Mouse (Mus musculus) midbrain, embryonic 13.5 days (tissue): Measurements from ENCODE around the gene Bspry. TPM values are rescaled to one million over a fixed set of nuclear protein-coding genes. Genes with fewer than 3 reads are reported as not detected.
"Not testable (repeated sequence)": the region's sequence is repeated elsewhere in the genome, so short reads cannot be mapped to it uniquely, and the experiment has no call there.

Experiments
- ATAC-seq: fragments of 200-750 bp; cut with Nextera tagmentation; 2 replicates; pipeline ENCODE4 v1.8.0; 2017; ENCODE audit warnings: mild to moderate bottlenecking, moderate TSS enrichment, moderate library complexity
- H3K27ac ChIP-seq: fragments of 300-500 bp; sonication (generic); 2 replicates; pipeline ENCODE4 v1.5.1; 2015; ENCODE audit warnings: inconsistent platforms, mild to moderate bottlenecking, moderate library complexity
- H3K27me3 ChIP-seq: fragments of 300-500 bp; sonication (generic); 2 replicates; pipeline ENCODE4 v1.6.1; 2015; ENCODE audit warnings: mild to moderate bottlenecking, inconsistent platforms
- H3K36me3 ChIP-seq: fragments of 300-500 bp; sonication (generic); 2 replicates; pipeline ENCODE4 v1.6.1; 2015; ENCODE audit warnings: mild to moderate bottlenecking, inconsistent platforms
- H3K4me1 ChIP-seq: fragments of 300-500 bp; sonication (generic); replicated peaks from 2 replicates; pipeline ENCODE4 v1.6.1; 2015; ENCODE audit warnings: inconsistent platforms
- H3K4me2 ChIP-seq: fragments of 300-500 bp; sonication (generic); replicated peaks from 2 replicates; pipeline ENCODE4 v1.6.1; 2015; ENCODE audit warnings: moderate library complexity, mild to moderate bottlenecking, inconsistent platforms
- H3K4me3 ChIP-seq: fragments of 300-500 bp; sonication (generic); replicated peaks from 2 replicates; pipeline ENCODE4 v1.5.1; 2015; ENCODE audit warnings: mild to moderate bottlenecking, inconsistent platforms
- H3K9ac ChIP-seq: fragments of 300-500 bp; sonication (generic); replicated peaks from 2 replicates; pipeline ENCODE4 v1.6.1; 2015; ENCODE audit warnings: mild to moderate bottlenecking, inconsistent platforms
- H3K9me3 ChIP-seq: fragments of 300-500 bp; sonication (generic); 2 replicates; pipeline ENCODE4 v1.6.1; 2016; ENCODE audit warnings: mild to moderate bottlenecking, inconsistent platforms
- WGBS: fragments of 180-500 bp; shearing (Covaris S2); methylation state at CpG from one replicate; pipeline ENCODE4 v1.1.7; 2015; 5-methylcytosine and 5-hydroxymethylcytosine counted together
- polyA plus RNA-seq: library from polyadenylated mRNA; unstranded; fragments of >200 nt; fragmentation: Nextera tagmentation; extraction: Ambion mirVana; gene quantifications from 2 replicates; pipeline ENCODE4 v1.2.1, GENCODE M21; 2015

Gene Bspry
- polyA plus RNA-seq, 1 experiment from 2014 or later, result 0.86 TPM

- Histone ChIP-seq H3K4me2 (no peak overlapping the region), H3K27me3 (no peaks in the 10 kb centered on the region), H3K9ac (no peak overlapping the region), H3K9me3 (no peaks in the 10 kb centered on the region), H3K4me1 (no peaks in the 10 kb centered on the region), H3K4me3 (no peak overlapping the region), H3K27ac (no peak overlapping the region), H3K36me3 (peaks cover 35% of the 10 kb centered on the region)
- no peak for ATAC-seq
- 95% methylated on average over 8 of the region's 8 CpGs for WGBS
These were observed 19.5 kb upstream of the Bspry start for GRCm38 (mm10) chr4:62460348-62460747.

DNA sequence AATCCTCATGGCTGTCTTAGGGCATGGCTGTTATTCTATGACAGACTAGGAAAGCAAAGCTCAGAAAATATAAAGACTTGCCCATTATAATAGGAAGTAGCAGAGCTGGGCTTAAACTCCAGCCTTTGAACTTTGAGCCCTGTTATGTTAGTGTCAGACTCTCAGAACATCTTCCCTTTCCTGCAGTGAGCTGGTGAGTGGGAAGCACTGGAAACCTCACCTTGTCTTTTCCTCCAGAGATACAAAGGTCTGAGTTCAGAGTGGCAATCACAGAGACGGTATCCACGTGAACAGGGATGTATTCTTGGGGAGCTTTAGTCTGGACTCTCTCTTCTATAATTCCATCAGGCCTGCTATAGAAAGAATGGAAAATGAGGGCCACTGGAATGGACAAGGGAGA is 16.7 kb upstream of the Bspry start:
- H3K9ac ChIP-seq, result no peak overlapping the region
- no peaks in the 10 kb centered on the region for H3K9me3 ChIP-seq
- H3K27me3 ChIP-seq, result no peaks in the 10 kb centered on the region
- H3K27ac ChIP-seq, result no peak overlapping the region
- no peak overlapping the region for H3K4me3 ChIP-seq
- no peak for ATAC-seq
- peaks cover 29% of the 10 kb centered on the region for H3K36me3 ChIP-seq
- WGBS, result 86% methylated on average over 2 of the region's 2 CpGs
- H3K4me2 ChIP-seq, result no peak overlapping the region
- no peaks in the 10 kb centered on the region for H3K4me1 ChIP-seq

DNA sequence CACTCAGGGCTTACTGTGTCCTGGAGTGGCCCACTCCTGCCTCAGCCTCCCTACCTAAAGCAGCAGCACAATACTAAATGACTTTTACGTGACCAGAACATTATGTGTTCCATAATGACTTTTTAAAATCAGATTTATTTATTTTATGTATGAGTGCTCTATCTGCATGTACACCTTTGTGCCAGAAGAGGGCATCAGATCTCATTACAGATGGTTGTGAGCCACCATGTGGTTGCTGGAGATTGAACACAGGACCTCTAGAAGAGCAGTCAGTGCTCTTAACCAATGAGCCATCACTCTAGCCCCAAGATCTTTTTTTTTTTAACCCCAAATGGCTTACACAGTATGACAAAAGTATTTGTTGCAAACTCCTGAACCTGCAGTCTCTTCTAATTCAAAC is 11.7 kb upstream of the Bspry start:
- Histone ChIP-seq H3K4me1 (peaks cover 6% of the 10 kb centered on the region; the same call in 1 of the 2 replicates), H3K36me3 (peaks cover 5% of the 10 kb centered on the region), H3K9me3 (no peaks in the 10 kb centered on the region), H3K27me3 (no peaks in the 10 kb centered on the region), H3K4me2 (no peak overlapping the region), H3K4me3 (no peak overlapping the region), H3K27ac (no peak overlapping the region), H3K9ac (no peak overlapping the region)
- WGBS, result 82% methylated on average over 1 of the region's 1 CpGs
- ATAC-seq, result no peak

GRCm38 (mm10) chr4:62470598-62471051 is 9.2 kb upstream of the Bspry start, which contains the start of gene Wdr31:
Wdr31 (minus strand) TSS chr4:62470896.
- Histone ChIP-seq H3K9ac (peak within 1 kb of the TSS; percentile 65), H3K9me3 (no peaks in the 10 kb centered on the region), H3K4me2 (peak within 1 kb of the TSS; percentile 62), H3K27ac (no peak within 1 kb of the TSS), H3K4me3 (peak within 1 kb of the TSS; percentile 54), H3K4me1 (peaks cover 6% of the 10 kb centered on the region; the same call in 1 of the 2 replicates), H3K27me3 (no peaks in the 10 kb centered on the region), H3K36me3 (peaks cover 3% of the 10 kb centered on the region; the same call in 1 of the 2 replicates)
- ATAC-seq, result peak; percentile 95
- under 1% methylated on average over 30 of the region's 30 CpGs for WGBS

- no peak for ATAC-seq
- Histone ChIP-seq H3K4me1 (peaks cover 6% of the 10 kb centered on the region; the same call in 1 of the 2 replicates), H3K4me3 (no peak overlapping the region), H3K4me2 (no peak overlapping the region), H3K9me3 (no peaks in the 10 kb centered on the region), H3K27me3 (0 out of 2 replicates have a peak, but pooled peaks cover 2% of the 10 kb centered on the region), H3K27ac (no peak overlapping the region), H3K9ac (no peak overlapping the region), H3K36me3 (peaks cover 3% of the 10 kb centered on the region; the same call in 1 of the 2 replicates)
- 97% methylated on average over 2 of the region's 2 CpGs for WGBS
These were observed 7.8 kb upstream of the Bspry start for GRCm38 (mm10) chr4:62472071-62472470.

- 90% methylated on average over 2 of the region's 2 CpGs for WGBS
- ATAC-seq, result no peak
- H3K27me3 ChIP-seq, result peaks cover 22% of the 10 kb centered on the region
- H3K36me3 ChIP-seq, result no peaks in the 10 kb centered on the region
- H3K4me2 ChIP-seq, result no peak overlapping the region
- H3K9ac ChIP-seq, result no peak overlapping the region
- peaks cover 10% of the 10 kb centered on the region for H3K4me1 ChIP-seq
- no peak overlapping the region for H3K4me3 ChIP-seq
- no peaks in the 10 kb centered on the region for H3K9me3 ChIP-seq
- H3K27ac ChIP-seq, result no peak overlapping the region
These were observed 4.7 kb upstream of the Bspry start for GRCm38 (mm10) chr4:62475131-62475530.

- Histone ChIP-seq H3K36me3 (no peaks in the 10 kb centered on the region), H3K4me2 (no peak overlapping the region), H3K4me1 (peaks cover 6% of the 10 kb centered on the region), H3K27ac (no peak overlapping the region), H3K27me3 (peaks cover 29% of the 10 kb centered on the region), H3K9me3 (no peaks in the 10 kb centered on the region), H3K9ac (no peak overlapping the region), H3K4me3 (no peak overlapping the region)
- WGBS, result 95% methylated on average over 6 of the region's 6 CpGs
- no peak for ATAC-seq
These were observed 4.1 kb upstream of the Bspry start for GRCm38 (mm10) chr4:62475793-62476192.

DNA sequence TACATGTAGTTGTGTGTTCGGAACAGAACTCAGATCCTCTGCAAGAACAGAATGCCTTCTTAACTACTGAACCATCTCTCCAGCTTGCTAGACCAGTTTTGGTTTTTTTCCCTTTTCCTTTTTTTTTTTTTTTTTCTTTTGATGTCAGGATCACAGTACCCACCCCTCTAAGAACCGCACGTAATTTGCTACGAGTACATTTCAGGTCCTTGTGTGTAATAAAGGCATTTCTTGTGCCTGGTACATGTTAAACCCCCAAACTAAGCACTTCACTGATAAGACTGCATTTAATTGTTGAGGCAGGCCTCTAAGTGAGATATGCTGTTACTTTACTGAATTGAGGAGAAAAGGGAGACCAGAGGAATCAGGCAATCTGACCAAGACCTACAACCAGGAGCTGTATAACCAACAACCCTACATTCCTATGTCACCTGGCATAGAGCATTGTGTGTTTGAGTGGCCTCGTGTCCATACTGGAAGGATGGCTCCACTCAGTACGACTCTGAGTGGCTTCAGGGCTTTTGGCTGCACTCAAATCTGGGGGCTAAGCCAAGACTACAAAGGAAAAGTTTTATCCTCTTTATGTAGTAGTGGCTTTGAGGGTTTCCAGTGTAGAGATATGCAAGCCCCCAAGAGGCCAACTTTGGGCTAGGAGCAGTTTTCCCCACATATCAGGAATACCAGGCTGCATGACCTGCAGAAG is 2.2 kb upstream of the Bspry start:
- Histone ChIP-seq H3K9ac (no peak overlapping the region), H3K4me3 (no peak overlapping the region), H3K27ac (no peak overlapping the region), H3K27me3 (peaks cover 42% of the 10 kb centered on the region), H3K9me3 (no peaks in the 10 kb centered on the region), H3K4me2 (no peak overlapping the region), H3K4me1 (peaks cover 6% of the 10 kb centered on the region), H3K36me3 (no peaks in the 10 kb centered on the region)
- WGBS, result 89% methylated on average over 6 of the region's 6 CpGs
- ATAC-seq, result no peak

DNA sequence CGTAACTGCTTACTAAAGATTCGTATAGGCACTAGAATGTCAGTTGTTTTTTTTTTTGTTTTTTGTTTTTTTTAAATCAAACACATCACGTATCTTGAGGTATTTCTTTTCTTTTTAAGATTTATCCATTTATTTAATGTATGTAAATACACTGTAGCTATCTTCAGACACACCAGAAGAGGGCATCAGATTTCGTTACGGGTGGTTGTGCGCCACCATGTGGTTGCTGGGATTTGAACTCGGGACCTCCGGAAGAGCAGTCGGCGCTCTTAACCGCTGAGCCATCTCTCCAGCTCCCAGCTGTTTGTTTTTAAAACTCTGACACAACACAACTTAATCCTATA is 288 bp upstream of the Bspry start:
- H3K4me1 ChIP-seq, H3K27ac ChIP-seq, H3K36me3 ChIP-seq, H3K9me3 ChIP-seq, ATAC-seq: not testable (repeated sequence)
- H3K4me3 ChIP-seq, result peak overlapping the region; percentile 45
- WGBS, result 14% methylated on average over 11 of the region's 11 CpGs
- H3K9ac ChIP-seq, result 0 out of 2 replicates have a peak overlapping the region, but pooled peaks have one; percentile 23
- peaks cover 42% of the 10 kb centered on the region for H3K27me3 ChIP-seq
- H3K4me2 ChIP-seq, result peak overlapping the region; percentile 65

- H3K27ac ChIP-seq, result no peak overlapping the region
- no peak overlapping the region for H3K9ac ChIP-seq
- H3K4me1 ChIP-seq, result peaks cover 6% of the 10 kb centered on the region
- no peaks in the 10 kb centered on the region for H3K9me3 ChIP-seq
- H3K4me2 ChIP-seq, result no peak overlapping the region
- H3K4me3 ChIP-seq, result no peak overlapping the region
- peaks cover 42% of the 10 kb centered on the region for H3K27me3 ChIP-seq
- ATAC-seq, result peak; percentile 49; the same call in 1 of the 2 replicates
- 51% methylated on average over 10 of the region's 10 CpGs for WGBS
- H3K36me3 ChIP-seq, result no peaks in the 10 kb centered on the region
These were observed 1.1 kb downstream of the Bspry start for GRCm38 (mm10) chr4:62480709-62481605.

DNA sequence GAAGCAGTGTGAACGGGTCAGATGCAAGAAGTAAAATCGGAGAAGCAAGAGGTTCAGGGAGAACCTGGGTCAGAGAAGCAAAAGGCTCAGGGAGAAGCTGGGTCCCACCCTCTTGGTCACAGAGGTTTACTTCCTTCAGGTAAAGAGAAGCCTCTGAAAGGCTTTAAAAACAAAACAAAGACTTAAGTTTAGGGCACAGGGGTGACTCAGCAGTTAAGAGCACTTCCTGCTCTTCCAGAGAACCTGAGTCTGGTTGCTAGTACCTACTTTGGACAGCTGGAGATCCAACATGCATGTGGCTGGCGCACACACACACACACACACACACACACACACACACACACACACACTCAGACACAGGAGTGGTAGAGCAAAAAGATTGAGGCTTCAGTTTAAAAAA is 5.1 kb downstream of the Bspry start:
- Histone ChIP-seq H3K4me2 (no peak overlapping the region), H3K4me3 (no peak overlapping the region), H3K9me3 (no peaks in the 10 kb centered on the region), H3K27ac (no peak overlapping the region), H3K27me3 (peaks cover 21% of the 10 kb centered on the region), H3K9ac (no peak overlapping the region), H3K4me1 (peaks cover 3% of the 10 kb centered on the region), H3K36me3 (no peaks in the 10 kb centered on the region)
- ATAC-seq, result no peak
- WGBS, result 83% methylated on average over 3 of the region's 3 CpGs
